Mouse (Mus musculus) limb, embryonic 14.5 days (tissue): Measurements from ENCODE around the gene Tubgcp2. TPM values are rescaled to one million over a fixed set of nuclear protein-coding genes. Genes with fewer than 3 reads are reported as not detected.

ENCODE experiments used
- ATAC-seq: fragments of 200-750 bp; cut with Nextera tagmentation; 2 replicates; pipeline ENCODE4 v1.8.0; 2017; ENCODE audit warnings: low read depth, moderate number of reproducible peaks, moderate TSS enrichment; ENCODE audit not compliant: low FRiP score
- DNase-seq: peaks from one replicate; pipeline ENCODE4 v3.0.0-alpha.2; 2015; ENCODE audit warnings: low spot score
- H3K27ac ChIP-seq: fragments of 300-500 bp; sonication (generic); replicated peaks from 2 replicates; pipeline ENCODE4 v1.5.1; 2014; ENCODE audit warnings: low read depth, mild to moderate bottlenecking, low read length, moderate library complexity, mixed read lengths
- H3K27me3 ChIP-seq: fragments of 300-500 bp; sonication (generic); 2 replicates; pipeline ENCODE4 v1.6.1; 2014; ENCODE audit warnings: low read length, mixed read lengths; ENCODE audit not compliant: control insufficient read depth, insufficient read depth
- H3K36me3 ChIP-seq: fragments of 300-500 bp; sonication (generic); 2 replicates; pipeline ENCODE4 v1.6.1; 2014; ENCODE audit warnings: mild to moderate bottlenecking, low read length, moderate library complexity, mixed read lengths; ENCODE audit not compliant: control insufficient read depth, insufficient read depth
- H3K4me1 ChIP-seq: fragments of 300-500 bp; sonication (generic); 2 replicates; pipeline ENCODE4 v1.6.1; 2014; ENCODE audit warnings: antibody characterized with exemption, low read length, mixed read lengths; ENCODE audit not compliant: control insufficient read depth, insufficient read depth
- H3K4me2 ChIP-seq: fragments of 300-500 bp; sonication (generic); replicated peaks from 2 replicates; pipeline ENCODE4 v1.6.1; 2014; ENCODE audit warnings: low read depth, mild to moderate bottlenecking, low read length, moderate library complexity; ENCODE audit not compliant: severe bottlenecking
- H3K4me3 ChIP-seq: fragments of 300-500 bp; sonication (generic); replicated peaks from 2 replicates; pipeline ENCODE4 v1.5.1; 2014; ENCODE audit warnings: low read length
- H3K9ac ChIP-seq: fragments of 300-500 bp; sonication (generic); 2 replicates; pipeline ENCODE4 v1.6.1; 2014; ENCODE audit warnings: mild to moderate bottlenecking, low read depth, low read length, moderate library complexity; ENCODE audit not compliant: severe bottlenecking
- H3K9me3 ChIP-seq: fragments of 300-500 bp; sonication (generic); 2 replicates; pipeline ENCODE4 v1.6.1; 2016; ENCODE audit warnings: low read length; ENCODE audit not compliant: control insufficient read depth
- POLR2A ChIP-seq: fragments of 200-500 bp; IDR thresholded peaks from 2 replicates; pipeline ENCODE4 v1.8.0; 2012; ENCODE audit warnings: inconsistent platforms, mild to moderate bottlenecking, moderate library complexity, borderline replicate concordance; ENCODE audit not compliant: insufficient read depth, insufficient read length; ENCODE audit errors: extremely low read depth
- WGBS: fragments of 180-500 bp; shearing (Covaris S2); extraction: QIAGEN DNeasy Blood & Tissue Kit; methylation state at CpG from one replicate; pipeline ENCODE4 v1.1.7; 2014; 5-methylcytosine and 5-hydroxymethylcytosine counted together
- polyA plus RNA-seq, 2 experiments: library from polyadenylated mRNA; depleted of rRNA in 1 of 2; stranded (reverse) in 1 of 2; unstranded in 1 of 2; fragments of >200 nt; fragmentation: Nextera tagmentation in 1 of 2; extraction: Ambion mirVana in 1 of 2; gene quantifications; 2 replicates each; pipeline versions ENCODE4 v1.2.1 to v1.2.3; 2012 to 2014

Tubgcp2 gene
- polyA plus RNA-seq, 2 experiments: 58.8 to 69.1 TPM

DNA sequence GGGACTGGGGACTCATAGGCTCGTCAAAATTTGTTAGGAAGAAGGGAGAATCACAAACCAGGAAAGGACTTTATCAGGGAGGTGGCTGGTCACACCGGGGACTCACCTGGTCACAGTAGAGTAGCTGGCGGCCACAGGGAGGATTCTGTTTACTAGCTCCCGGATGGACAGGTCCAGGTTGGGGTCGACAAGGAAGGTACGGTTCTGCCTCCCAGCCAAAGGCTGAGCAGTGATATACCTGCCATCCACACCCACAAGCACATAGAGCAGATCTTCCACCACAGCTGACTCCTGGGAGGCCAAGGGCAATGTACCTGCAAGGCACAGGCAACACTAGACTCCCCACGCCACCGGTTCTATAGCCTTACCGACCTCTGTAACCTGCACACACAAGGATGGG is 28.7 kb downstream of the Tubgcp2 start:
- peaks cover 72% of the 10 kb centered on the region for H3K36me3 ChIP-seq
- WGBS: 95% methylated on average over 9 of the region's 9 CpGs
- ATAC-seq: no peak
- TF ChIP-seq POLR2A: no peak
- H3K9ac ChIP-seq: no peak overlapping the region
- H3K4me1 ChIP-seq: no peaks in the 10 kb centered on the region
- no peak overlapping the region for H3K27ac ChIP-seq
- H3K9me3 ChIP-seq: no peaks in the 10 kb centered on the region
- no peaks in the 10 kb centered on the region for H3K27me3 ChIP-seq
- no peak overlapping the region for H3K4me3 ChIP-seq
- DNase-seq: no peak
- no peak overlapping the region for H3K4me2 ChIP-seq

DNA sequence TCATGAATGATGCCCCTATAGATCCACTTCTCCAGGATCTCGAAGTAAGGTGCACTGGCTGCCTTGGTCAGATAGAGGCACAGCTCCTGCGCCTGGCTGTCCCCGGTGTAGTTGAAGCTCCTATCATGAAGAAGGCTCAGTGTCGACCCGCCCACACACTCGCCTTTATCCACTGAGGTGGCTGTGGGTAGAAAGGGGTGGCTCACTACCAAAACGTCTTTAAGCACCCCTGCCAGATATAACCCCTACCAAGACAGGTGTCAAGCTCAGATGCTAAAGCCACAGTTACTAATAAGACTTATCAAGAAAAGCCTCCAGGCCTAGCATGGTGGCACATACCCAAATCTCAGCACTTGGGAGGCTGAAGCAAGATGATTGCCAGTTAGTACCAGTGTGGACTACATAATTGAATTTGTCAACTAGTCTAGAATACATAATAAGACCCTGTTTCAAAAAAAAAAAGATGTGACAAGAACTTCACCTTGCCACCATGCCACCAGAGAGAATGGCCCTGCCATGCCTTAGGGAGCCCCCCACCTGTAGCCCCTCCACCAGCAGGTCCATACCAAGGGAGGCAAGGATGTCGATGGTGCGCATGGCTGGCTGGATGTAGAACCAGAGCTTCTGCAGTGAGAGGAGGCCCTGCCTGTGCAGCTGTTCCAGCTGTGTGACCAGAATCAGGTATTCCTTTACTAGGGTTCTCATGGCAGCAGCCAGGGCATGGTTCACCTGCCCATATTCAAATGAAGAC is 29.4 kb downstream of the Tubgcp2 start:
- no peak overlapping the region for H3K9ac ChIP-seq
- H3K27ac ChIP-seq: no peak overlapping the region
- peaks cover 77% of the 10 kb centered on the region for H3K36me3 ChIP-seq
- no peak for TF ChIP-seq POLR2A
- H3K27me3 ChIP-seq: no peaks in the 10 kb centered on the region
- no peak overlapping the region for H3K4me3 ChIP-seq
- WGBS: 92% methylated on average over 9 of the region's 9 CpGs
- DNase-seq (no peak), ATAC-seq (no peak)
- H3K9me3 ChIP-seq: no peaks in the 10 kb centered on the region
- H3K4me1 ChIP-seq: no peaks in the 10 kb centered on the region
- no peak overlapping the region for H3K4me2 ChIP-seq

DNA sequence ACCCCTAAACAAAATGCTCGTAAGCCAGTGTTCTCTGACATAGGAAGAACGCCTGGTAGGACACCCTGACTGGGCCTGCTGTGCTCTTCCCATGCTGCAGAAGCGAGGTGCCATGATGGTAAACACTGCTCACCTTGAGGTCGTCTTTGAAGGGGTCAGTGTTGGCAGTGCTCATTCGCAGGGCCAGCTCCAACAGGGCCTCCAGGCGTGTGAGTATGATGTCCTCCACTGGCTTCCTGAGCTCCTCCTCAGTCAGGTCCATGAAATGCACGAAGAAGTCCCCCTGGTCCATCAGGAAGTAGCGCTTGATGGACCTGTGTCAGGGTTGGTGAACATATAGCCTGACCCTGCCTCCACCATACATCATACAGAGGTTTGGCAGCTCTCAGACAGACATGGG is 31.8 kb downstream of the Tubgcp2 start:
- H3K4me2 ChIP-seq: no peak overlapping the region
- no peak for TF ChIP-seq POLR2A
- H3K9me3 ChIP-seq: no peaks in the 10 kb centered on the region
- no peaks in the 10 kb centered on the region for H3K27me3 ChIP-seq
- no peak overlapping the region for H3K27ac ChIP-seq
- H3K9ac ChIP-seq: no peak overlapping the region
- H3K36me3 ChIP-seq: peaks cover 85% of the 10 kb centered on the region
- WGBS: 92% methylated on average over 8 of the region's 8 CpGs
- H3K4me1 ChIP-seq: no peaks in the 10 kb centered on the region
- no peak for DNase-seq
- ATAC-seq: no peak
- no peak overlapping the region for H3K4me3 ChIP-seq

DNA sequence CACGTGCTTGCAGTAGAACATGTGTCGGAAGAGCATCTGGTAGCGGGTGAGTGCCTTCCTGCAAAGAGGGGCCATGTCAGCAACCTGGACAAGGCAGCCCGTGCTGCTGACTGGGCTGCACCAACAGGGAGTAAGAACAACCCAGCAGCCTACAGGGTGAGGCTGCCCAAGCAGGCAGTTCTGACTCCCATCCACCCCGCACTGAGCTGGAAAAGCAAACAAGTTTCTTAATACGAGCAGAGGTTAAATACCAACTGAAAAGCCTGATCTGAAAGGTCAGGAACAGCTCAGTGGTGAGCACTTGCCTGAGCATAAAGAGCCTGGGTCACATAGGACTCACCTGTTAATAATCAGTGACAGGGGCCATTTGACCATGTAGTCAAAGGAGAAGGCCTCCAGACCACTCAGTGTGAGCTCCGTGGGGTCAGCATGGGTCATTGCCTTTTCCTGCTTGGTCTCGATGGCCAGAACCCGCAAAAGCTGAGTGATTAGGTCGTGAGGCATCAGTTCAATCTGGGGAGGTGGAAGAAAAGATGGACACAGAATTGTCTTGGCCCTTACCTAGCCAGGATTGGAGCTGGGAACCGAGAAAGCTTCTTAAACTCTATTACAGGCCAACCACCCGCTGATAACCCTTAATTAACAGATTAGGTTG is 35.3 kb downstream of the Tubgcp2 start:
- Histone ChIP-seq H3K27ac (no peak overlapping the region), H3K27me3 (no peaks in the 10 kb centered on the region), H3K9me3 (no peaks in the 10 kb centered on the region), H3K4me2 (no peak overlapping the region), H3K4me1 (no peaks in the 10 kb centered on the region), H3K4me3 (no peak overlapping the region), H3K36me3 (peaks cover 93% of the 10 kb centered on the region), H3K9ac (no peak overlapping the region)
- ATAC-seq: no peak
- WGBS: 71% methylated on average over 12 of the region's 12 CpGs
- no peak for TF ChIP-seq POLR2A
- no peak for DNase-seq

DNA sequence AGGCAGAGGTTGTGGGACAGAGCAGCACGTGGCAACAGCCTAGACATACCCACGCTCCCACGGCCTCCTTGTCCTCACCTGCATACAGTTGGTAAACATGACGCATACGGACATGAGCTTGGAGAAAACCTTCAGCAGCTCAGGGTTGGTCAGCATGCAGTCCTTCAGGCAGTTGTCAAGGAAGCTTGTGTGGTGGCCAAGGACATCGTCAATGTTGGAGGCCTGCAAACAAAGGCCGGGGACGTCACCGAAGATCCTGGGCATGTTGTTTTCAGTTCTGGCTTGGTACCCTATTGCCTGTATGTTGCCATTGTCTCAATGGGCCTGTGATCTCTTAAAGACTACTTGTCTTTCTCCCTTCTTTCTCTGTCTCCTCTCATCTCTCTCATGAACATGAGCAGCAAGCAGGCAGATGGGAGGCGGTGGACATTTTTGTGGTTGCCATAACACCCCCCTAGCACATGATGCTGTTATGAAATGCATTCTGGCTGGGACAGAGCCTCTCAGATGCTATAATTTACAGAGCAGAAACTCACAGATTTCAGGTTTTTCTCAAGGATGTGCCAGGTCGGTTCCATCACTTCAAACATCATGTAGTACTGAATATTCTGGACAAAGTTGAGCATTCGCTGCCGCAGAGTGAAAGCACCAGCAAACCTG is 37.6 kb downstream of the Tubgcp2 start:
- DNase-seq (no peak), ATAC-seq (no peak)
- WGBS: 94% methylated on average over 13 of the region's 13 CpGs
- H3K9me3 ChIP-seq: no peaks in the 10 kb centered on the region
- no peak overlapping the region for H3K9ac ChIP-seq
- H3K4me2 ChIP-seq: no peak overlapping the region
- H3K27me3 ChIP-seq: no peaks in the 10 kb centered on the region
- H3K4me1 ChIP-seq: no peaks in the 10 kb centered on the region
- no peak overlapping the region for H3K27ac ChIP-seq
- no peak for TF ChIP-seq POLR2A
- no peak overlapping the region for H3K4me3 ChIP-seq
- peaks cover 88% of the 10 kb centered on the region for H3K36me3 ChIP-seq
